Mouse (Mus musculus) hindbrain, embryonic 16.5 days (tissue): ENCODE data around the gene Ube2o. TPM values are rescaled to one million over a fixed set of nuclear protein-coding genes. Genes with fewer than 3 reads are reported as not detected.

Source experiments
- ATAC-seq: fragments of 200-750 bp; cut with Nextera tagmentation; 2 replicates; pipeline ENCODE4 v1.8.0; 2017; ENCODE audit warnings: moderate TSS enrichment, moderate library complexity
- H3K27ac ChIP-seq: fragments of 300-500 bp; sonication (generic); 2 replicates; pipeline ENCODE4 v1.5.1; 2014; ENCODE audit warnings: low read depth, mild to moderate bottlenecking, control low read depth, low read length, moderate library complexity
- H3K27me3 ChIP-seq: fragments of 300-500 bp; sonication (generic); replicated peaks from 2 replicates; pipeline ENCODE4 v1.6.1; 2014; ENCODE audit warnings: low read length; ENCODE audit not compliant: control insufficient read depth, insufficient read depth
- H3K36me3 ChIP-seq: fragments of 300-500 bp; sonication (generic); 2 replicates; pipeline ENCODE4 v1.6.1; 2014; ENCODE audit warnings: mild to moderate bottlenecking, low read length, moderate library complexity, mixed read lengths; ENCODE audit not compliant: control insufficient read depth, insufficient read depth
- H3K4me1 ChIP-seq: fragments of 300-500 bp; sonication (generic); 2 replicates; pipeline ENCODE4 v1.6.1; 2014; ENCODE audit warnings: low read depth, low read length; ENCODE audit not compliant: control insufficient read depth, insufficient read depth
- H3K4me2 ChIP-seq: fragments of 300-500 bp; sonication (generic); 2 replicates; pipeline ENCODE4 v1.6.1; 2014; ENCODE audit warnings: mild to moderate bottlenecking, low read length, control low read depth, moderate library complexity
- H3K4me3 ChIP-seq: fragments of 300-500 bp; sonication (generic); 2 replicates; pipeline ENCODE4 v1.5.1; 2014; ENCODE audit warnings: mild to moderate bottlenecking, low read length, control low read depth, moderate library complexity
- H3K9ac ChIP-seq: fragments of 300-500 bp; sonication (generic); 2 replicates; pipeline ENCODE4 v1.6.1; 2014; ENCODE audit warnings: low read depth, mild to moderate bottlenecking, control low read depth, low read length, moderate library complexity
- H3K9me3 ChIP-seq: fragments of 300-500 bp; sonication (generic); 2 replicates; pipeline ENCODE4 v1.6.1; 2014; ENCODE audit warnings: mild to moderate bottlenecking, low read length, moderate library complexity; ENCODE audit not compliant: control insufficient read depth
- WGBS: fragments of 180-500 bp; shearing (Covaris S2); extraction: QIAGEN DNeasy Blood & Tissue Kit; methylation state at CpG from one replicate; pipeline ENCODE4 v1.1.7; 2014; 5-methylcytosine and 5-hydroxymethylcytosine counted together
- polyA plus RNA-seq: library from polyadenylated mRNA; unstranded; fragments of >200 nt; fragmentation: Nextera tagmentation; extraction: Ambion mirVana; gene quantifications from 2 replicates; pipeline ENCODE4 v1.2.1, GENCODE M21; 2015

The Ube2o gene
- polyA plus RNA-seq, 1 experiment from 2014 or later: 16.4 TPM

DNA sequence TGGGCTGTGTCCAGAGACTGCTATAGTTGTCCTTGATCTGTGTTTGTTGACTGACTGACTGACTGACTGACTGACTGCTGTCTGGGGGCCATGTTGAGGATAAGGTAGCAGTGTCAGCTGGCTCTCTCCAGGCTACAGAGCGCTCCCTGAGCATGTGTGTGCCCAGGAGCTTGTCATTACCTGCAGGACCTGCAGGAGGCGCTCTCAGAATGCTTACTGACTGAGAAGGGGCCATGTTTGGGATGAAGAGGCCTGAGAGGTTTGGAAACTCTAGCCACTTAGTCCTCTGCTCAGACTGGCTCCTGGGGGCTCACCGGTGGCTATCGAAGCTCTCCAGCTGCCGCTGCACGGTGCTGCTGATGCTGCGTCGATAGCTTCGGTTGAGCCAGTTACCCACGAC lies 22.1 kb upstream of the Ube2o start:
- Histone ChIP-seq H3K36me3 (no peaks in the 10 kb centered on the region), H3K4me3 (no peak overlapping the region), H3K4me2 (no peak overlapping the region), H3K9me3 (no peaks in the 10 kb centered on the region), H3K27me3 (no peaks in the 10 kb centered on the region), H3K27ac (no peak overlapping the region), H3K9ac (no peak overlapping the region), H3K4me1 (no peaks in the 10 kb centered on the region)
- 91% methylated on average over 10 of the region's 10 CpGs for WGBS
- ATAC-seq: no peak

DNA sequence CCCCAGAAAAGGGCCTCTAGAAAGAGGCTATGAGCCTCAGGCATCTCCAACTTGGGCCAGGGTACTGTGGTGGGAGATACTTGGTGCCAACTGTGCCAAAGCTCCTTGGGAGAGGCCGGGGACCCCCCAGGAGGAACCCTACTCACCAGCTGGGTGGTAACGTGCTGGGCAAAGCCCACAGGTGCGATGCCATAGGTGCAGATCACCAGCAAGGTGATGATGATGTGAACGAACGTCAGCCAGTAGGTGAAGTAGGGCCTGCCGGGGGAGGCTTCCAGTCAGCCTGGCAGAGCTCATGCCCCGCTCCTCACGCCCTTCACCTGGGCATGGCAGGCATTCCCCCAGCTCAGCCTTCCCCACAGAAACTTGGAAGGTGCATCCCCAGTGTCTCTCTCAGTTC lies 20.8 kb upstream of the Ube2o start:
- WGBS: 84% methylated on average over 7 of the region's 8 CpGs

GRCm38 (mm10) chr11:116601166-116601565 lies 19.9 kb upstream of the Ube2o start:
- H3K9ac ChIP-seq: no peak overlapping the region
- no peaks in the 10 kb centered on the region for H3K9me3 ChIP-seq
- H3K4me2 ChIP-seq: no peak overlapping the region
- no peaks in the 10 kb centered on the region for H3K4me1 ChIP-seq
- H3K36me3 ChIP-seq: no peaks in the 10 kb centered on the region
- H3K27me3 ChIP-seq: no peaks in the 10 kb centered on the region
- H3K27ac ChIP-seq: no peak overlapping the region
- H3K4me3 ChIP-seq: no peak overlapping the region
- no peak for ATAC-seq
- 94% methylated on average over 8 of the region's 8 CpGs for WGBS

More for the DNA sequence above, 20.8 kb upstream of the Ube2o start:
- Histone ChIP-seq H3K4me3 (no peak overlapping the region), H3K9ac (no peak overlapping the region), H3K36me3 (no peaks in the 10 kb centered on the region), H3K9me3 (no peaks in the 10 kb centered on the region), H3K27ac (no peak overlapping the region), H3K4me2 (no peak overlapping the region), H3K4me1 (no peaks in the 10 kb centered on the region), H3K27me3 (no peaks in the 10 kb centered on the region)
- no peak for ATAC-seq

DNA sequence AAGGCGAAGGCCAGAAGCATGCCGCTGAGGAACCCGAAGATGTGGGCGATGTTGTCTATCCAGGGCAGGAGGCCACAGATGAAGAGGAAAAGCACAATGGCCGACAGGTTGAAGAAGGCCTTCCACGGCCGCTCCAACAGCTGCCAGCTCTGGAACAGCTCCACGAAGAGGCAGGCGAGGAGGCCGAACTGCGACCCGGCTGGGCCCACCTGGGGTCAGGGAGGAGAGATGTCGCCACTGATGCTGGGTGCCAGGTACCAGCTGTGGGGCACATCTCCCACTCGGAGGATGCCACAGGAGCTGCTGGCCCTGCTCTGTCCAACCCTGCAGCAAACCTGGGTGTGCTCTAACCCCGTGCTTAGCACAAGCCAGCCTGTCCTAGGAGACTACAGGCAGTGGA lies 18.0 kb upstream of the Ube2o start:
- H3K4me1 ChIP-seq: no peaks in the 10 kb centered on the region
- H3K9me3 ChIP-seq: no peaks in the 10 kb centered on the region
- ATAC-seq: no peak
- no peaks in the 10 kb centered on the region for H3K27me3 ChIP-seq
- no peak overlapping the region for H3K4me3 ChIP-seq
- WGBS: 86% methylated on average over 15 of the region's 15 CpGs
- no peak overlapping the region for H3K27ac ChIP-seq
- no peaks in the 10 kb centered on the region for H3K36me3 ChIP-seq
- no peak overlapping the region for H3K9ac ChIP-seq
- no peak overlapping the region for H3K4me2 ChIP-seq

GRCm38 (mm10) chr11:116598193-116598592 lies 16.9 kb upstream of the Ube2o start:
- no peak overlapping the region for H3K4me2 ChIP-seq
- no peaks in the 10 kb centered on the region for H3K27me3 ChIP-seq
- 66% methylated on average over 8 of the region's 8 CpGs for WGBS
- H3K4me3 ChIP-seq: no peak overlapping the region
- H3K9ac ChIP-seq: no peak overlapping the region
- H3K27ac ChIP-seq: no peak overlapping the region
- H3K4me1 ChIP-seq: no peaks in the 10 kb centered on the region
- no peak for ATAC-seq
- H3K9me3 ChIP-seq: no peaks in the 10 kb centered on the region
- H3K36me3 ChIP-seq: no peaks in the 10 kb centered on the region

- Histone ChIP-seq H3K4me2 (no peak overlapping the region), H3K9me3 (no peaks in the 10 kb centered on the region), H3K27me3 (no peaks in the 10 kb centered on the region), H3K9ac (no peak overlapping the region), H3K36me3 (no peaks in the 10 kb centered on the region), H3K4me3 (no peak overlapping the region), H3K27ac (no peak overlapping the region), H3K4me1 (peaks cover 5% of the 10 kb centered on the region)
- WGBS: 88% methylated on average over 19 of the region's 19 CpGs
- ATAC-seq: no peak
These were observed 15.5 kb upstream of the Ube2o start for GRCm38 (mm10) chr11:116596766-116597165.

- Histone ChIP-seq H3K9me3 (no peaks in the 10 kb centered on the region), H3K9ac (no peak overlapping the region), H3K27ac (no peak overlapping the region), H3K4me2 (no peak overlapping the region), H3K4me3 (no peak overlapping the region), H3K27me3 (no peaks in the 10 kb centered on the region), H3K36me3 (no peaks in the 10 kb centered on the region), H3K4me1 (peaks cover 11% of the 10 kb centered on the region)
- no peak for ATAC-seq
- WGBS: 46% methylated on average over 4 of the region's 4 CpGs
These were observed 12.1 kb upstream of the Ube2o start for GRCm38 (mm10) chr11:116593345-116593744.

DNA sequence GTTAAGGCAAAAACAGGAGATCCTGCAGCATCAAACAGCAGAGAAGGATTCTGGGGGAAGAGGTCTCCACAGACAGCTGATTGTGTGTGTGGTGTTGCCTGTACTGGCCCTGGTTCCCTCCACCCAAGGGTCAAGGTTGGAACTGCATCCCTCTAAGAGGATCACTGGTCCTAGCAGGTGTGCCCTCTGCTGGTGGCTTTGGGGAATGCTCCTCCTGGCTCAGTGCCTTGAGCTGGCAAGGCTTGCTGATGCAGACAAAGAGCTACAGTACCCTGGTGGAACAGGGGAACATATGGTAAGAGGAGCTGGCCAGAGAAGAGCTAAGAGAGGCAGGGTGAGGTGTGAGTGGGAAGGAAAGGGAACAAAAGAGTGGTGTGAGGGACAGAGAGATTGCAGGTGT lies 11.2 kb upstream of the Ube2o start:
- Histone ChIP-seq H3K36me3 (no peaks in the 10 kb centered on the region), H3K27me3 (no peaks in the 10 kb centered on the region), H3K4me2 (no peak overlapping the region), H3K9ac (no peak overlapping the region), H3K9me3 (no peaks in the 10 kb centered on the region), H3K4me1 (peaks cover 11% of the 10 kb centered on the region), H3K27ac (peak overlapping the region; percentile 46), H3K4me3 (no peak overlapping the region)
- ATAC-seq: peak; percentile 82

- 77% methylated on average over 4 of the region's 4 CpGs for WGBS
- no peak for ATAC-seq
- Histone ChIP-seq H3K4me1 (peaks cover 15% of the 10 kb centered on the region), H3K36me3 (no peaks in the 10 kb centered on the region), H3K4me2 (no peak overlapping the region), H3K9ac (no peak overlapping the region), H3K27ac (no peak overlapping the region), H3K4me3 (no peak overlapping the region), H3K9me3 (no peaks in the 10 kb centered on the region), H3K27me3 (no peaks in the 10 kb centered on the region)
These were observed 10.4 kb upstream of the Ube2o start for GRCm38 (mm10) chr11:116591621-116592020.

DNA sequence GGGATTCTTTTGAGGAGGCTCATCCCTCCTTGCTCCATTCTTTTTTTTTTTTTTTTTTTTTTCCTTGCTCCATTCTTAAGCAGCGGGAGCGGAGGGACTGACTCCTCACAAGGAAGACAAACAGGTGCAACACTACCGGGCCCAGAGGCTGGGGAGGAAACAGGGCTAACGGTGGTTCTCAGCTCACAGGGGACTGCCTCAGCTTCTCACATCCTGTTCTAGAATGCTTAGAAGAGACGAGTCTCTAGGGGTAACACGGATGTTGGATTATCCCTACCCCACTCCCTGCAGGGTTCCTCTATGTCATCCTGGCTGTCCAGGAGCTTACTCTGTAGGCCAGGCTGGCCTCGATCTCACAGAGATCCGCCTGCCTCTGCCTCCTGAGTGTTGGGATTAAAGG lies 8.3 kb upstream of the Ube2o start:
- H3K27me3 ChIP-seq: no peaks in the 10 kb centered on the region
- ATAC-seq: no peak
- H3K27ac ChIP-seq: no peak overlapping the region; the same call in 1 of the 2 replicates
- peak overlapping the region; percentile 53 for H3K9ac ChIP-seq
- H3K4me3 ChIP-seq: no peak overlapping the region
- no peaks in the 10 kb centered on the region for H3K9me3 ChIP-seq
- peaks cover 15% of the 10 kb centered on the region for H3K4me1 ChIP-seq
- peak overlapping the region; percentile 34 for H3K4me2 ChIP-seq
- 49% methylated on average over 8 of the region's 8 CpGs for WGBS
- no peaks in the 10 kb centered on the region for H3K36me3 ChIP-seq
